Mouse (Mus musculus): ENCODE data around the gene Gnao1. TPM values are rescaled to one million over a fixed set of nuclear protein-coding genes. Genes with fewer than 3 reads are reported as not detected.
A peak's percentile ranks its signal among the peaks of the same experiment; 100 is the strongest.

The Gnao1 gene
- polyA plus RNA-seq (2015; fragmentation: Nextera tagmentation; extraction: Ambion mirVana): 125 and 140 TPM in 2 replicates

DNA sequence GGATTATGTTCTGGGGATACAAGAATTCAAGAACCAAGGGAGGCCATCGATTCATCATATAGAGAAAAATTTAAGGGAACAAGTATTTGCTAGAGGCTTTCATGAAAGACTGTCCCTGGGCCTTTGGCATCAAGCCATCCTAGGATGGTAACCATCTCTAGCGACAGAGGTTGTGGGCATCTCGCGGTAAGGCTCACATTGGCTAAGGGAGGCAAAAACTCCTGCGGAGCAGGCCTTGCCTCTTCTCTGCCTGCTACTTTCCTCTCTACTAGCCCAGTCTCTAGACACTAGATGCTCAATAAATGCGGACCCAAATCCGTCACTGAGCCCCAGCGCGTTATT, at the start of gene Gnao1:
Gnao1 (plus strand) TSS at position 281 of the 342 bp plus-strand sequence.
- Histone ChIP-seq H3K27ac (peak within 1 kb of the TSS; percentile 95), H3K36me3 (no peaks in the 10 kb centered on the region), H3K4me2 (replicated peaks) (peak within 1 kb of the TSS; percentile 90), H3K4me3 (replicated peaks) (peak within 1 kb of the TSS; percentile 89), H3K9ac (replicated peaks) (peak within 1 kb of the TSS; percentile 97), H3K27me3 (0 out of 2 replicates have a peak, but pooled peaks cover 4% of the 10 kb centered on the region), H3K4me1 (replicated peaks) (peaks cover 30% of the 10 kb centered on the region), H3K9me3 (no peaks in the 10 kb centered on the region)
- ATAC-seq: no peak
- WGBS: 13% methylated on average over 9 of the region's 9 CpGs

DNA sequence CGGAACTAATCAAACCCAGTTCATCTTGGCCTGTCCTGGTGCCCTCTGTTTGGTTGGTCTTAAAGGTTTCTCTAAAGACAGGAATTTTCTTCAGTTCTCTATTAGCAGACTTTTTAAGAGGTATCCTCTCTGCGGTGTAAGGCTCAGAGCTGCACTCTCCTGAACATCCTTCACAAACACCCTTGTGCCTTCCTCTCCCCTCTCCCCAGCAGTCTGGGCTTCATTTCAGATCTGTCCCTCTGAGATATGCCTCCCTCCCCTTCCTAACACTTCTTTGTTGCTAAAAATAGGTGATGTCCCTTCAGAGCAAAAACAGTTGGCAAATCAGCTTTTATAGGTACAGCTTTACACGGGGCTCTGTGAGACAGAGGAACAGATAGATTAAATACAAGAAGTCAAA, 32.2 kb upstream of the Gnao1 start:
- H3K36me3 ChIP-seq: no peaks in the 10 kb centered on the region
- H3K4me1 ChIP-seq (replicated peaks): no peaks in the 10 kb centered on the region
- H3K9ac ChIP-seq (replicated peaks): no peak overlapping the region
- H3K27ac ChIP-seq: no peak overlapping the region
- no peak overlapping the region for H3K4me3 ChIP-seq (replicated peaks)
- no peaks in the 10 kb centered on the region for H3K9me3 ChIP-seq
- no peaks in the 10 kb centered on the region for H3K27me3 ChIP-seq
- WGBS: 63% methylated on average over 3 of the region's 3 CpGs
- ATAC-seq: no peak
- no peak overlapping the region for H3K4me2 ChIP-seq (replicated peaks)

DNA sequence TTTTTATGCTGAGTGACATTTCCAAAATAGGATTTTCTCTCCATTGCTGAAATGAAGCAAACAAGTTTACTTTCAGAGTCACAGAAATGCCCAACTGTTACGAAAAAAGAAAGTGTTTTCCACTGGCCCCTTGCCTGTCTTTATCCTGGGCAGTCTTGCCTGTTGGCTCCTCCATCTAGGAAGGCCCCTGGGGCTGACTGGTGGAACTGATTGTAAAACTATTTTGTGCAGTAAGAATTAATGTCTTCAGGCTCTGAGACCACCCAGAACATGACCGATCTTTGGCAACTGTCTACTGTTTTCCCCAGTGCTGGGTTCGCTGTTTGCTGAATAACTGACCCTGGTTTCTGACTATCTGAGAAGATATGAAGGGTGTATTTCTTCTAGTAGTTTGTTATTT, 540 bp upstream of the Gnao1 start:
- Histone ChIP-seq H3K9me3 (no peaks in the 10 kb centered on the region), H3K27me3 (0 out of 2 replicates have a peak, but pooled peaks cover 4% of the 10 kb centered on the region), H3K4me3 (replicated peaks) (no peak overlapping the region), H3K27ac (no peak overlapping the region; the same call in 1 of the 2 replicates), H3K9ac (replicated peaks) (no peak overlapping the region), H3K4me1 (replicated peaks) (peaks cover 26% of the 10 kb centered on the region), H3K36me3 (no peaks in the 10 kb centered on the region), H3K4me2 (replicated peaks) (no peak overlapping the region)
- WGBS: 82% methylated on average over 3 of the region's 3 CpGs
- no peak for ATAC-seq

DNA sequence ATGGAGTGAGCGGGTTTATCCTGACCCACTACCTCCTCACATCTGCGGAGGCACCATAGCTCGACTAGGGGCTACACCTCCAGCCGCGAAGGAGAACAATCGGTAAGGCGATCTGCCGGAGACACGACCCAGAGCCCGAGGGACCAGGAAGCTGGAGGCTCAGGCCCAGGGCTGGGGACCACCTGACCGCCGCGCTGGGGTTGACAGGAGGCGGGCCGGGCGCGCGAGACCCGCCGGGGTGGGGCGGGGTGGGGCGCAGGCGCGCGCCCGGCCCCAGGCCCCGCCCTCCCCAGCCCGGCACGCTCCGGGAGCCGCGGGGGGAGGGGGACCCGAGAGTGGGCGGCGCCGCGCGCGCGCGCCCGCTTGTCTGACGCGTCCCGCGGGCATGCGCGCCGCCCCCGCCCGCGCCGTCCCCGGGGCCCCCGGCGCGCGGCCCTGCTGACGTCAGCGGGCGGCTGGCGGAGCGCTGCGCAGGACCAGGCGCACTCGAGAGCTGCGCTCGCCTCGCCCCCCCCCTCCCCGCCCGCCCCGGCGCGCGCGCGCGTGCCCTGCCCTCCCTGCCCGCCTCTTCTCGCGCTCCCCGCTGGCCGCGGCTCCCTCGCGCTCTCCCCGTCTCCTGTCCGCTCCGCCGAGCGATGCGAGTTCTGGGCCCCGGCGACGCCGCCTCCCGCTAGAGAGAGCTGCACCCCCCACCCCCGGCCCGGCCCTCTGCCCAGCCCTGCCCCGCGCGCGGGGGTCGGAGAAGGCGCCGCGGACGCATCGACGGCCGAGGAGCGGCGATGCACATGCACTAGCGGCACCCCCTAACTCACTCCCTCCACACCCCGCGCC, 477 bp downstream of the Gnao1 start:
- Histone ChIP-seq H3K4me3 (replicated peaks) (peak overlapping the region; percentile 89), H3K27me3 (0 out of 2 replicates have a peak, but pooled peaks cover 4% of the 10 kb centered on the region), H3K9ac (replicated peaks) (peak overlapping the region; percentile 97), H3K36me3 (no peaks in the 10 kb centered on the region), H3K27ac (peak overlapping the region; percentile 95), H3K4me1 (replicated peaks) (peaks cover 36% of the 10 kb centered on the region), H3K9me3 (no peaks in the 10 kb centered on the region), H3K4me2 (replicated peaks) (peak overlapping the region; percentile 90)
- ATAC-seq: peak; percentile 84
- under 1% methylated on average over 31 of the region's 116 CpGs for WGBS

DNA sequence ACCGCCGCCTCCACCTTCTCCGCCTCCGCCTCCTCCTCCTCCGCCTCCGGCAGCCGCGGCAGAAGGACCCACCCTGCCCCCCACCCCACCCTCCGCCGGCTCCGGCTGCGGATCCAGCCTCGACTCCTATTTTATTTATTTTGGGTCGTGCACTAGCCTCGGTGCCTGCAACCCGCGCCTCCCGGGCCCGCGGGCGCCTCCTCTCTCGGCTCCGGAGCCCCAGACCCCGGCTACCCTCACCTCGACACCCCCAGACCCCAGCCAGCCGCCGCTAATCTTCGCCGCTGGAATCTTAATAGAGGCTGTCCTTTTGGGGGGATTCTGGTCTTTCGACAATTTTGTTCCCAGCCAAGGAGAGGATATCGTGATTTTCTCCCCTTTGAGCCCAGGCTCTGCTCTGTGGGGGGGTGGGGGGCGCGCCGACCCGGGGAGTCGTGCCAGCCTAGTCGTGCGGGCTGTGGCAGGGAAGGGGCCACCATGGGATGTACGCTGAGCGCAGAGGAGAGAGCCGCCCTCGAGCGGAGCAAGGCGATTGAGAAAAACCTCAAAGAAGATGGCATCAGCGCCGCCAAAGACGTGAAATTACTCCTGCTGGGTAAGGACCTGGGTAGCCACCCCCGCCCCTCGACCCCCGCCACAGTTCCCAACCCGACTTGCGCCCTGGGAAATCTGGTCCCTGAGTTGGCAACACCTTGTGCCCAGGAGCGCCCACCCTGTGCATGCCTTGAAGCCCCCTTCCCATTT, 1.3 kb downstream of the Gnao1 start:
- no peaks in the 10 kb centered on the region for H3K9me3 ChIP-seq
- peak; percentile 21; the same call in 1 of the 2 replicates for ATAC-seq
- under 1% methylated on average over 50 of the region's 53 CpGs for WGBS
- H3K27me3 ChIP-seq: 0 out of 2 replicates have a peak, but pooled peaks cover 4% of the 10 kb centered on the region
- H3K9ac ChIP-seq (replicated peaks): peak overlapping the region; percentile 97
- H3K4me2 ChIP-seq (replicated peaks): peak overlapping the region; percentile 90
- H3K27ac ChIP-seq: peak overlapping the region; percentile 95
- peaks cover 44% of the 10 kb centered on the region for H3K4me1 ChIP-seq (replicated peaks)
- peak overlapping the region; percentile 89 for H3K4me3 ChIP-seq (replicated peaks)
- no peaks in the 10 kb centered on the region for H3K36me3 ChIP-seq

DNA sequence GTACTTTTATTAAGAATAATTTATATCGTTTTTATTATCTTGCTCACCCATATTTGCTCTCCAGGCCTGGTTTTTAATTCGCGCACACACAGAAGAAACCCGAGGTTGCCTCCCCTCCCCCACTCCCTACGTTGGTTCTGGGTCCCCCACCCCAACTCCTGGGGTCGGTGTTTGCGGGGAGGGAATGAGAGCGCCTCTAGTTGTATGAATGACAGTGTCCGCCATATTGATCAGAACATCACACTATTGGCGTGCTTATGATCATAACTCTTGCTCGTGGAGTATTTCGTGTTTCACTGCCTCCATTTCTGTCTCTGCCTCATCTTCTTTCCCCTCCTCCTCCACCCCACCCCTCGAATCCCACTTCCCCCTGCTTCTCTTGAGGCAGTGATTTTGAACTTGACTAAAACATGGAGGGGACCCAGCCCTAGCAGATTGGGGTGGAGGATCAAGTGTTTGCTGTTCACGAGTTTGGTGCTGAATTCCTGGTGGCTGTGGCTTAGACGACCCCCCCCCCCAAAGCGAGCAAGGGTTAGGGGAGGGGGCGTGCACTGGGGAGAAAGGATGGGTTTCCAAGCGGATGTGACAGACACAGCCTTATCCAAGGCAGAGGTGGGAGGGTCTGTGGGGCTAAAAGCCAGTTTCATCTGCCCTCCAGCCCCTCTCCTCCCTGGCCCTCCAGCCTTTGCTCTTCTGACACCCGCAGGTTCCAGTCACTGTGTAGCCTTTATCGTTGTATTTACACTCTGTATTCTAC, 2.1 kb downstream of the Gnao1 start:
- 6% methylated on average over 20 of the region's 20 CpGs for WGBS

DNA sequence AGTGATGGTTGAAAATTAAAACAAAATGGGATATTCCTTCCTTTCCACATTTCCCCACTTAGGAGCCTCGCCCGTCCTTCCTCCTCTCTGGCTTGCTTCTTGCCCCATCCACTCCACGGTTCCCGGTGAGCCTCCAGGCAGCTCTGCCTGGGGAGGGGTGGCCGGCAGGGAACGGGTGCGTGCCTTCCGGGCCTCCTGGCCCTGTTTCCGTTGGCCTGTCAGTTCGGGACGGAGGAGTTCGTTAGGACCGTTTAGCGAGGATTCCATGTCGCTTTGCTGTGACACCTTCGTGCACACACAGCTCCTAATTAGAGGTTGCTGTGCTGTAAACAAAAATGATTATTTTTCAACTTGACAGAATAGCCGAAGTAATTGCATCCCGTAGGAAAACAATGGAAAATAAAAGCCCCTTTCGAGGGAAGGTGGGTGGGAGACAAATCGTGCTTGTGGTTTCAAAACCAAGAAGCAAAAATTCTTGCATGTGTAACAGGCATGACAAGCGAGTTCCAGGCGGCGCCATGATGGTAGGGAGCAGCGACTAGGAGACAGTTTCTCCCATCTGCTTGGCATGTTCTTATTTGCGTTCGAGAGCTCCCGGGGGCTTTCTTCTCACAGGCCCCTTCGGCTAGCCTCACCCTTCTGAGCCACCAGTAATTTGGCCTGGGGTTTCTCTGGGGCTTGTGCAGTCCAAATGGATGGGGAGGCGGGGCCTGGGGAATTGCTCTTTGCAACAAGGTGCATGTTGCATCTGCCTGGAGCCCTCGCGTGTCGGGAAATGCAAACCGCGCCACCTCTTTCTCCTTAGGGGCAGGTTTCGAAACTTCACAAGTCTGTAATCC, 3.0 kb downstream of the Gnao1 start:
- H3K4me1 ChIP-seq (replicated peaks): peaks cover 49% of the 10 kb centered on the region
- peak overlapping the region; percentile 89 for H3K4me3 ChIP-seq (replicated peaks)
- no peaks in the 10 kb centered on the region for H3K9me3 ChIP-seq
- peak overlapping the region; percentile 90 for H3K4me2 ChIP-seq (replicated peaks)
- H3K36me3 ChIP-seq: peaks cover 9% of the 10 kb centered on the region
- ATAC-seq: 0 out of 2 replicates have a peak, but pooled peaks have one; percentile 3
- peak overlapping the region; percentile 95 for H3K27ac ChIP-seq
- WGBS: 4% methylated on average over 35 of the region's 35 CpGs
- no peaks in the 10 kb centered on the region for H3K27me3 ChIP-seq
- H3K9ac ChIP-seq (replicated peaks): peak overlapping the region; percentile 97

More for the DNA sequence above, 2.1 kb downstream of the Gnao1 start:
- Histone ChIP-seq H3K9ac (replicated peaks) (peak overlapping the region; percentile 97), H3K27me3 (0 out of 2 replicates have a peak, but pooled peaks cover 4% of the 10 kb centered on the region), H3K9me3 (no peaks in the 10 kb centered on the region), H3K4me2 (replicated peaks) (peak overlapping the region; percentile 90), H3K4me1 (replicated peaks) (peaks cover 49% of the 10 kb centered on the region), H3K27ac (peak overlapping the region; percentile 95), H3K36me3 (0 out of 2 replicates have a peak, but pooled peaks cover 5% of the 10 kb centered on the region), H3K4me3 (replicated peaks) (peak overlapping the region; percentile 89)
- no peak for ATAC-seq

DNA sequence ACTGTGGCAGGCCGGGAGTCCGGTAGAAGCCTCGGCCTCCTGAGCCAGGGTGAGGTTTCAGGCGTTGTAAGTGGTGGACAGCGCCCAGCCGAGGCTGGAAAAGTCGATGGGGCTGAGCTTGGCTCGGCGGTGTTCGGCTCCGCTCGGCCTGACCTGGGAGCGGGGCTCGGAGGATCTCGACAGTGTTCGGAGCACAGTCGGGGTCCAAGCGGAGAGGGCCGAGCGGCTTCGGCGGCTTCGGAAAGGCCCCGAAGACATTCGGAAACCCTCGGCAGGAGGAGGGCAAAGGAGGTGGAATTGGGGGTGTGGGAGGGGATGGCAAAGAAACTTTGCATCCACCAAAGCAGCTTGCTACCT, 3.6 kb downstream of the Gnao1 start:
- WGBS: under 1% methylated on average over 26 of the region's 26 CpGs

DNA sequence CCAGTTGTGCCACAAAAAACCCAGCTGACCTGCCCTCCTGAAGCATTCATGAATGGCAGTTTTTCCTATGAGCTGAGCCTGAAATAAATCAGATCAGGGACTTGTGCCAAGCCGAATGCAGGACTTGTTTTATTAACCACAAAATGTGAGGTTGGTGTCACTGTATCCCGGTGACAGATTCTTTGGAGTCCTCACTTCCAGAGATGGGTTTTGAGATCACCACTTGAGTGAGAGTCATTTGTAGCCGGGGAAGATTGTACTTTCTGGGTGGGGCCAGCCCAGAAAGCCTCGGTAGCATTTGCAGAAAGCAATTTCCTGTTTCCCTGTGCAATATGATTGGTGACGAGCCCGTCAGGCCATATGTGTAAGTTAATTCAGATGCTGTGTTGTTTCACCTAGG, 4.5 kb downstream of the Gnao1 start:
- H3K27ac ChIP-seq: peak overlapping the region; percentile 44
- H3K27me3 ChIP-seq: no peaks in the 10 kb centered on the region
- 71% methylated on average over 6 of the region's 6 CpGs for WGBS
- H3K36me3 ChIP-seq: peaks cover 22% of the 10 kb centered on the region
- peak overlapping the region; percentile 97 for H3K9ac ChIP-seq (replicated peaks)
- peak overlapping the region; percentile 90 for H3K4me2 ChIP-seq (replicated peaks)
- ATAC-seq: no peak
- no peaks in the 10 kb centered on the region for H3K9me3 ChIP-seq
- H3K4me3 ChIP-seq (replicated peaks): peak overlapping the region; percentile 89
- H3K4me1 ChIP-seq (replicated peaks): peaks cover 47% of the 10 kb centered on the region

More for the DNA sequence above, 3.6 kb downstream of the Gnao1 start:
- no peaks in the 10 kb centered on the region for H3K27me3 ChIP-seq
- peak overlapping the region; percentile 89 for H3K4me3 ChIP-seq (replicated peaks)
- H3K36me3 ChIP-seq: peaks cover 13% of the 10 kb centered on the region
- peak; percentile 78 for ATAC-seq
- peak overlapping the region; percentile 97 for H3K9ac ChIP-seq (replicated peaks)
- peaks cover 49% of the 10 kb centered on the region for H3K4me1 ChIP-seq (replicated peaks)
- peak overlapping the region; percentile 90 for H3K4me2 ChIP-seq (replicated peaks)
- H3K9me3 ChIP-seq: no peaks in the 10 kb centered on the region
- peak overlapping the region; percentile 95 for H3K27ac ChIP-seq

DNA sequence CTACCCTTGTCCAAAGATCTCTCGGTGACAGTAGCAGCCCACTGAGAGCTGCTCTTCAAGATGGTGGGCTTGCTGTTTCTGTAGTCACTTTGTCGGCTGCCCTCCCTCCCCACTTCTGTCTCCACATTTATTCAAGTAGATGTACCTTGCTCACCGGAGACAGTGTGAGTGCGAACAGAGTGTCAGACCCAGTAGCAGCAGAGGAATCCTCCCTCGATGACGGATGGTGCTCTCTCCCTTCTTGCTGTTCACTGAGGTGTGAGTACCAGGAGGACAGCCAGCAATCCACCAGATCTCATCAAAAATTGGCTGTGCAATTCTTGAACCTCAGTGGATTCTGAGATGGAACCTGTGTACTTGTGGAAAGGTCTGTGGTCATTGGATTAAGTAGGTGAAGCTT, 6.5 kb downstream of the Gnao1 start:
- H3K4me3 ChIP-seq (replicated peaks): no peak overlapping the region
- H3K9me3 ChIP-seq: no peaks in the 10 kb centered on the region
- no peaks in the 10 kb centered on the region for H3K27me3 ChIP-seq
- H3K36me3 ChIP-seq: peaks cover 33% of the 10 kb centered on the region
- H3K4me1 ChIP-seq (replicated peaks): peaks cover 44% of the 10 kb centered on the region
- no peak for ATAC-seq
- H3K9ac ChIP-seq (replicated peaks): no peak overlapping the region
- H3K27ac ChIP-seq: no peak overlapping the region
- 71% methylated on average over 6 of the region's 6 CpGs for WGBS
- peak overlapping the region; percentile 90; the same call in 1 of the 2 replicates for H3K4me2 ChIP-seq (replicated peaks)

DNA sequence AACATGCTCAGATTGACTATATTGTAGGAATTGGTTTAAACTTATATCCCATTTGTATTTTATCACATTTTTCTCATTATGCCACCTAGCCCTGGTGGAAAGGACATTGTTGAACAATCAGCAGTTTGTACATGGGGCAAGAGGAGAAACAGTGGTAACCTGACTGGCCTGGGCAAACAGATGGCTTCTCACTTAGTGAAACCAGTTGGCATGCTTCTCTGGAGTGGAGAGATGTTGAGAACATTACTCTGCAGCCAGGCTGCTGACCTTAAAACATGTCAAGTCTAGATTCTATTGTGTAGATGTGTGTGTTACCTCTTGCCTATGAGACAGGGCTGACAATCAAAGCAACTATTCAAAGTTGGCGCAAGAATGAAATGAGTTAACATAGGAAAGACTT, 7.6 kb downstream of the Gnao1 start:
- H3K27ac ChIP-seq: no peak overlapping the region
- H3K4me2 ChIP-seq (replicated peaks): no peak overlapping the region
- H3K9me3 ChIP-seq: no peaks in the 10 kb centered on the region
- H3K4me1 ChIP-seq (replicated peaks): peaks cover 34% of the 10 kb centered on the region
- WGBS: 100% methylated on average over 1 of the region's 1 CpGs
- no peak overlapping the region for H3K4me3 ChIP-seq (replicated peaks)
- H3K36me3 ChIP-seq: peaks cover 44% of the 10 kb centered on the region
- no peaks in the 10 kb centered on the region for H3K27me3 ChIP-seq
- no peak overlapping the region for H3K9ac ChIP-seq (replicated peaks)
- ATAC-seq: no peak
